Mouse (Mus musculus) neural tube, embryonic 12.5 days (tissue): Measurements from ENCODE around the gene Scrt2. TPM values are rescaled to one million over a fixed set of nuclear protein-coding genes. Genes with fewer than 3 reads are reported as not detected.
"Not testable (repeated sequence)": the region's sequence is repeated elsewhere in the genome, so short reads cannot be mapped to it uniquely, and the experiment has no call there.

Experiments
- ATAC-seq: fragments of 200-750 bp; cut with Nextera tagmentation; 2 replicates; pipeline ENCODE4 v1.8.0; 2017; ENCODE audit warnings: low read depth, mild to moderate bottlenecking, moderate TSS enrichment, moderate library complexity; ENCODE audit not compliant: low FRiP score
- H3K27ac ChIP-seq: fragments of 300-500 bp; sonication (generic); 2 replicates; pipeline ENCODE4 v1.5.1; 2016
- H3K27me3 ChIP-seq: fragments of 300-500 bp; sonication (generic); replicated peaks from 2 replicates; pipeline ENCODE4 v1.6.1; 2016; ENCODE audit warnings: mild to moderate bottlenecking
- H3K36me3 ChIP-seq: fragments of 300-500 bp; sonication (generic); 2 replicates; pipeline ENCODE4 v1.6.1; 2016; ENCODE audit warnings: mild to moderate bottlenecking
- H3K4me1 ChIP-seq: fragments of 300-500 bp; sonication (generic); 2 replicates; pipeline ENCODE4 v1.6.1; 2016
- H3K4me2 ChIP-seq: fragments of 300-500 bp; sonication (generic); replicated peaks from 2 replicates; pipeline ENCODE4 v1.6.1; 2016; ENCODE audit warnings: mild to moderate bottlenecking
- H3K4me3 ChIP-seq: fragments of 300-500 bp; sonication (generic); 2 replicates; pipeline ENCODE4 v1.5.1; 2016
- H3K9ac ChIP-seq: fragments of 300-500 bp; sonication (generic); 2 replicates; pipeline ENCODE4 v1.6.1; 2016; ENCODE audit warnings: mild to moderate bottlenecking
- H3K9me3 ChIP-seq: fragments of 300-500 bp; sonication (generic); 2 replicates; pipeline ENCODE4 v1.6.1; 2016; ENCODE audit warnings: mild to moderate bottlenecking
- WGBS: fragments of 180-500 bp; shearing (Covaris S2); methylation state at CpG from one replicate; pipeline ENCODE4 v1.1.7; 2016; 5-methylcytosine and 5-hydroxymethylcytosine counted together
- polyA plus RNA-seq: library from polyadenylated mRNA; unstranded; fragments of >200 nt; fragmentation: Nextera tagmentation; extraction: Ambion mirVana; gene quantifications from 2 replicates; pipeline ENCODE4 v1.2.1, GENCODE M21; 2016

The Scrt2 gene
- polyA plus RNA-seq, 1 experiment from 2014 or later, result 34.5 TPM

- ATAC-seq, result no peak
- H3K4me2 ChIP-seq, result no peak overlapping the region
- H3K27ac ChIP-seq, result no peak overlapping the region
- no peak overlapping the region for H3K9ac ChIP-seq
- peaks cover 26% of the 10 kb centered on the region for H3K27me3 ChIP-seq
- no peaks in the 10 kb centered on the region for H3K36me3 ChIP-seq
- H3K9me3 ChIP-seq, result no peaks in the 10 kb centered on the region
- 70% methylated on average over 9 of the region's 9 CpGs for WGBS
- H3K4me3 ChIP-seq, result no peak overlapping the region
- H3K4me1 ChIP-seq, result peaks cover 26% of the 10 kb centered on the region
Measured at GRCm38 (mm10) chr2:152057252-152057563, 24.1 kb upstream of the Scrt2 start.

DNA sequence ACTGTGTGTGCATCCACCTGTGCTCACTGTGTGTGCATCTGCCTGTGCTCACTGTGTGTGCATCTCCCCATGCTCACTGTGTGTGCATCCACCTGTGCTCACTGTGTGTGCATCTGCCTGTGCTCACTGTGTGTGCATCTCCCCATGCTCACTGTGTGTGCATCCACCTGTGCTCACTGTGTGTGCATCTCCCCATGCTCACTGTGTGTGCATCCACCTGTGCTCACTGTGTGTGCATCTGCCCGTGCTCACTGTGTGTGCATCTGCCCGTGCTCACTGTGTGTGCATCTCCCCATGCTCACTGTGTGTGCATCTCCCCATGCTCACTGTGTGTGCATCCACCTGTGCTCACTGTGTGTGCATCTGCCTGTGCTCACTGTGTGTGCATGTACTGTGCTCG is 18.5 kb upstream of the Scrt2 start:
- not testable (repeated sequence) for H3K27ac ChIP-seq, H3K36me3 ChIP-seq, H3K9ac ChIP-seq, H3K4me1 ChIP-seq, H3K9me3 ChIP-seq, H3K4me2 ChIP-seq, H3K27me3 ChIP-seq, ATAC-seq, H3K4me3 ChIP-seq
- WGBS, result 89% methylated on average over 3 of the region's 3 CpGs

GRCm38 (mm10) chr2:152068660-152069433 is 12.5 kb upstream of the Scrt2 start:
- Histone ChIP-seq H3K4me3 (no peak overlapping the region), H3K27me3 (no peaks in the 10 kb centered on the region), H3K9ac (peak overlapping the region; percentile 30; the same call in 1 of the 2 replicates), H3K4me2 (peak overlapping the region; percentile 13; the same call in 1 of the 2 replicates), H3K4me1 (peaks cover 19% of the 10 kb centered on the region), H3K36me3 (no peaks in the 10 kb centered on the region), H3K9me3 (no peaks in the 10 kb centered on the region), H3K27ac (peak overlapping the region; percentile 71)
- peak; percentile 93 for ATAC-seq
- WGBS, result 20% methylated on average over 11 of the region's 11 CpGs

GRCm38 (mm10) chr2:152069434-152069786 is 11.9 kb upstream of the Scrt2 start:
- WGBS, result 34% methylated on average over 9 of the region's 9 CpGs
- H3K4me2 ChIP-seq, result peak overlapping the region; percentile 13; the same call in 1 of the 2 replicates
- peak overlapping the region; percentile 19; the same call in 1 of the 2 replicates for H3K9ac ChIP-seq
- no peaks in the 10 kb centered on the region for H3K9me3 ChIP-seq
- H3K4me3 ChIP-seq, result no peak overlapping the region
- H3K36me3 ChIP-seq, result no peaks in the 10 kb centered on the region
- ATAC-seq, result no peak
- no peaks in the 10 kb centered on the region for H3K27me3 ChIP-seq
- H3K4me1 ChIP-seq, result peaks cover 19% of the 10 kb centered on the region
- H3K27ac ChIP-seq, result peak overlapping the region; percentile 71

DNA sequence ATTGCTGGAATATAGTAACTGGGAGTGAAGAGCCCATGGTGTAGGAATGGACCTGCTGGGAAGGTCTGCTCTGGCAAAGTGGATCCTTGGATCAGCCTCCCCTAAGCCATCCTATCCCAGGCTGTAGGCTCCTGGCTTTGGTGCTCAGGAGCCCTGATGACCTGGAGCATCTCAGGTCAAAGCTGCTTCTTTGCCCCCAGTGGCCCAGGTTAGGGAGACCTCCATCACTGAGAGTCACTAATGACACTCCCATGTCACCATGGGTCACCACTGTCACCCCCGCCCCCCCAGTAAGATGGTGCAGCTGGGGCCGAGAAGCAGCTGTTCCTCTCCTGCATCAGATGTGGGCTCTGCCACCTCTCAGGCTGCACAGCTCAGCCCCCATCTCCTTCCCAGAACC is 11.4 kb upstream of the Scrt2 start:
- WGBS, result 64% methylated on average over 2 of the region's 2 CpGs
- Histone ChIP-seq H3K27ac (peak overlapping the region; percentile 71; the same call in 1 of the 2 replicates), H3K4me1 (peaks cover 19% of the 10 kb centered on the region), H3K9ac (no peak overlapping the region), H3K4me3 (no peak overlapping the region), H3K4me2 (no peak overlapping the region), H3K27me3 (0 out of 2 replicates have a peak, but pooled peaks cover 2% of the 10 kb centered on the region), H3K9me3 (no peaks in the 10 kb centered on the region), H3K36me3 (no peaks in the 10 kb centered on the region)
- ATAC-seq, result 0 out of 2 replicates have a peak, but pooled peaks have one; percentile 4

GRCm38 (mm10) chr2:152074521-152074920 is 6.8 kb upstream of the Scrt2 start:
- whole genome bisulfite sequencing, result 79% methylated on average over 2 of the region's 2 CpGs
- Histone ChIP-seq H3K27ac (no peak overlapping the region), H3K4me3 (no peak overlapping the region), H3K36me3 (no peaks in the 10 kb centered on the region), H3K4me1 (peaks cover 28% of the 10 kb centered on the region), H3K9me3 (no peaks in the 10 kb centered on the region), H3K27me3 (peaks cover 8% of the 10 kb centered on the region; the same call in 1 of the 2 replicates), H3K4me2 (no peak overlapping the region), H3K9ac (no peak overlapping the region)
- no peak for ATAC-seq

DNA sequence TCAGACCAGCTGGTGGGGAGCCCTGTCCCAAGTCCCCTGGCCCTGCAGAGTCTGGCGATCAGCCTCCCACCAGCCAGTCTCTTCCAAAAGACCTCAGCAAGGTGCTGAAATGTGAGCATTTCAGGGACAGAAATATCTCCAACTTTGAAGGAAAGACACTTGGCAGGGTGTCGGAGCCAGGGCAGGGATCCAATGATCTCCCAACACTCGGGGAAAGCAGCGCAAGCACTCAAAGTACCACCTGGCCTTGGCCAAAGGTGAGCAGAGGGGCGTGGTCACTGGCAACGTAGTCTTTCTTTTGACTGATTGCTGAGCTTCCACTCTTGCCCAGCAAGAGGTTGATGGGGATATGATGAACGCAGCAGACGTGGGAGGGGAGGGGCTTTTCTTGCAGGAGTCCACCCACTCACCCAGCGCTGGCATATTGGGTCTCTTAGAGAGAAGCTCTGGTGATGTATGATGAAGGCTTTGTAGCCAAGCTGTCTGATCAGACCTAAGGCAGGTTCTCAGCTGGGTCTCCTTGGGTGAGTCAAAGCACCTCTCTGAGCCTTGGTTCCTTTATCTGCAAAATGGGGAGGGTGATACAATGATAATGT is 5.9 kb upstream of the Scrt2 start:
- H3K4me3 ChIP-seq, result no peak overlapping the region
- no peaks in the 10 kb centered on the region for H3K36me3 ChIP-seq
- peaks cover 28% of the 10 kb centered on the region for H3K4me1 ChIP-seq
- H3K27ac ChIP-seq, result no peak overlapping the region
- ATAC-seq, result no peak
- no peak overlapping the region for H3K9ac ChIP-seq
- H3K27me3 ChIP-seq, result peaks cover 11% of the 10 kb centered on the region; the same call in 1 of the 2 replicates
- no peaks in the 10 kb centered on the region for H3K9me3 ChIP-seq
- WGBS, result 55% methylated on average over 9 of the region's 9 CpGs
- no peak overlapping the region for H3K4me2 ChIP-seq

GRCm38 (mm10) chr2:152077337-152077736 is 4.0 kb upstream of the Scrt2 start:
- ATAC-seq, result no peak
- H3K4me2 ChIP-seq, result no peak overlapping the region
- no peak overlapping the region for H3K9ac ChIP-seq
- no peak overlapping the region for H3K4me3 ChIP-seq
- H3K27me3 ChIP-seq, result peaks cover 14% of the 10 kb centered on the region
- no peaks in the 10 kb centered on the region for H3K36me3 ChIP-seq
- H3K4me1 ChIP-seq, result peaks cover 37% of the 10 kb centered on the region
- no peaks in the 10 kb centered on the region for H3K9me3 ChIP-seq
- WGBS, result 65% methylated on average over 3 of the region's 3 CpGs
- H3K27ac ChIP-seq, result no peak overlapping the region

GRCm38 (mm10) chr2:152081641-152082448 is 516 bp downstream of the Scrt2 start:
- ATAC-seq, result peak; percentile 78
- Histone ChIP-seq H3K27me3 (peaks cover 17% of the 10 kb centered on the region), H3K9me3 (no peaks in the 10 kb centered on the region), H3K4me3 (peak overlapping the region; percentile 85), H3K27ac (peak overlapping the region; percentile 97), H3K9ac (peak overlapping the region; percentile 99), H3K4me1 (peaks cover 64% of the 10 kb centered on the region), H3K36me3 (peaks cover 11% of the 10 kb centered on the region; the same call in 1 of the 2 replicates), H3K4me2 (peak overlapping the region; percentile 78)
- WGBS, result under 1% methylated on average over 81 of the region's 81 CpGs

DNA sequence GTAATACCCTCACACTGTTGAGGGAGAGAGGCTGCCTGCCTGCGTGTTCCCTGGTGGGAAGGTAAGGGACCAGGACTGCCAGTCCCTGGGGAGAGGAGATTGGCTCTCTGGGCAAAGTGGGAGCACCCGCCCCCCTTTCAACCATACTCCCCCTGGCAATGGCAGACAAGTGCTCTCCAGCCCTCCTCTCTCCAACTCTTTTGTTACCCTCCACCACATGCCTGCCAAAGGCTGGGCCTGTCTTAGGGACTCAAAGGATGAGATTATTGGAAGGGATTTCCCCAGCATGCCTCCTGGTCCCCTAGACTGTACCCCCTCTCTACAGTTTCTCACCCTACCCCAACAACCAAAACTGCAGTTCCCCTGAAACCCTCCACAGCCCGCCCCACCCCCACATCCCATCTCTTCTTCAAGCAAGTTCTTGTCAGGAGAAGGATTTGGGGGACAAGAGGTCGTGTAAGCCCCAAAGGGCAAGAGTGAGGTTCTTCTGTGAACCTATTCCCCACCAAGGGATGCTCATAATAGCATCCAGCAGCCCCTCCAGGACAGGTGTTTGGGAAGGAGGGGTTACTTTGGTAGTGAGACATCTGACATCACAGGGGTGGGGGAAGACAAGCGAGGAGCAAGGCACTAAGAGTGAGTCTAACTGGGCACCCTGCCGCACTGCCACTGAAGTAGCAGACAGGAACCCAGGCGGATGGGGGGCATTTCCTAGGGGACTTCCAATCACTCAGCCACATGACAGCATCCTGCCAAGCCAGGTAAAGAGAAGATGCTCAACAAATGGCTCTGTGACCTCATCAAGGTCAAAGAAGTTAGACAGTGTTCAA is 1.3 kb downstream of the Scrt2 start:
- Histone ChIP-seq H3K27ac (peak overlapping the region; percentile 97), H3K4me3 (peak overlapping the region; percentile 85), H3K36me3 (peaks cover 17% of the 10 kb centered on the region), H3K9ac (peak overlapping the region; percentile 99), H3K27me3 (peaks cover 17% of the 10 kb centered on the region), H3K9me3 (no peaks in the 10 kb centered on the region), H3K4me1 (peaks cover 66% of the 10 kb centered on the region), H3K4me2 (peak overlapping the region; percentile 78)
- WGBS, result 19% methylated on average over 7 of the region's 7 CpGs
- peak; percentile 5 for ATAC-seq

DNA sequence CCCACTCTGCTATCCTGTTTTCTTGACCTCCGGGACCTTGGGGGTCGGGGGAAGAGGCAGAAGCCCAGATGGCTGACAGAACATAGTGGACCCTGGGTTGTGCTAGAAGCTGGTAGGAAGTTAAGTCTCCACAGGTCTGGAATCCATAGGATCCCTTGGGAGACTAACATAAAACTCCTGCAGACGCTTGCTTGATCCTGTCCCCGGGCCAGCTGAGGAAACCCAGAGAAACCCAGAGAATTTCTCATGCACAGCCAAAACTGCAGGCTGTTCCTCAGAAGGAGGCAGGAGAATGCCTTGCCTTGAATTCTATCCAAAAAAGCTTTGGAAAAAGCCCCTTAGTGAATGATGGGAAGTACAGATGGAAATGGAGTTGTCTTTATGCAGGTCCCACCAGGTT is 2.1 kb downstream of the Scrt2 start:
- WGBS, result 62% methylated on average over 4 of the region's 4 CpGs
- no peaks in the 10 kb centered on the region for H3K9me3 ChIP-seq
- H3K4me3 ChIP-seq, result peak overlapping the region; percentile 85
- ATAC-seq, result no peak
- H3K4me1 ChIP-seq, result peaks cover 68% of the 10 kb centered on the region
- H3K9ac ChIP-seq, result peak overlapping the region; percentile 99
- peaks cover 17% of the 10 kb centered on the region; the same call in 1 of the 2 replicates for H3K27me3 ChIP-seq
- 0 out of 2 replicates have a peak overlapping the region, but pooled peaks have one; percentile 13 for H3K27ac ChIP-seq
- H3K36me3 ChIP-seq, result peaks cover 25% of the 10 kb centered on the region
- H3K4me2 ChIP-seq, result peak overlapping the region; percentile 78
